Mouse (Mus musculus) spleen, adult 2 months (tissue): Measurements from ENCODE around the gene Elmo1.

Experiments used
- CTCF ChIP-seq: fragments of 200-500 bp; IDR thresholded peaks from 2 replicates; pipeline ENCODE4 v1.5.1; 2011; ENCODE audit warnings: mild to moderate bottlenecking, inconsistent platforms; ENCODE audit not compliant: insufficient read depth, insufficient read length, insufficient replicate concordance; ENCODE audit errors: extremely low read depth
- POLR2A ChIP-seq: fragments of 200-500 bp; IDR thresholded peaks from 2 replicates; pipeline ENCODE4 v1.6.1; 2011; ENCODE audit warnings: low read depth, low read length, inconsistent platforms

DNA sequence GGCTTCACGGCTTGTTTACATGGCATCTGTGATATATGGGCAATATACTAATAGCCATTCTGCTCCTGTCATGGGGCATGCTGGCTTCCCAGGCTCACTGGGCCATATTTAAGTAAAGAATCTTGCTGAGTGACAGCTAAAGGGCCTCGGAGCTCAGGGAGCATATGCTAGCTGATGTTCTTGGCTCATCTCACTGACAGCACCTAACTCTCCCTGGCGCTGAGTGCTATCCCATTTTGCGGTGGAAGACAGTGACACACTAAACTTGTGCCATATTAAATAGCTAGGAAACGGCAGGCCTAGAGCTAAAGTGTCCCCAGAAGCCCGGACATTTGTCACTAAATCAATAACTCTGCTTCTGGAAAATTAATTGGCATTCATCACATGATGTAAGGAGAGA lies 48.7 kb downstream of the Elmo1 start:
- TF ChIP-seq CTCF (no peak), POLR2A (no peak)
